Mouse (Mus musculus): ENCODE results near the gene Acap2. TPM values are rescaled to one million over a fixed set of nuclear protein-coding genes. Genes with fewer than 3 reads are reported as not detected.

Acap2 gene
- polyA plus RNA-seq, 1 experiment from 2014 or later: 11.1 TPM

GRCm38 (mm10) chr16:31233541-31234339 lies 32.7 kb upstream of the Acap2 start:
- H3K9ac ChIP-seq: no peak overlapping the region
- peak overlapping the region; percentile 16 for H3K4me3 ChIP-seq
- H3K36me3 ChIP-seq: no peaks in the 10 kb centered on the region
- H3K9me3 ChIP-seq (replicated peaks): no peaks in the 10 kb centered on the region
- H3K4me1 ChIP-seq: peaks cover 25% of the 10 kb centered on the region
- no peak for ATAC-seq
- H3K27ac ChIP-seq: no peak overlapping the region
- 5% methylated on average over 20 of the region's 20 CpGs for WGBS (ENCODE audit: insufficient replicate concordance)
- H3K27me3 ChIP-seq (replicated peaks): peaks cover 17% of the 10 kb centered on the region
- peak overlapping the region; percentile 55 for H3K4me2 ChIP-seq

GRCm38 (mm10) chr16:31233167-31233498 lies 32.1 kb upstream of the Acap2 start:
- no peaks in the 10 kb centered on the region for H3K36me3 ChIP-seq
- ATAC-seq: no peak
- H3K27me3 ChIP-seq (replicated peaks): peaks cover 17% of the 10 kb centered on the region
- H3K9me3 ChIP-seq (replicated peaks): 0 out of 2 replicates have a peak, but pooled peaks cover under 1% of the 10 kb centered on the region
- H3K4me1 ChIP-seq: peaks cover 25% of the 10 kb centered on the region
- no peak overlapping the region for H3K27ac ChIP-seq
- 14% methylated on average over 4 of the region's 4 CpGs for WGBS (ENCODE audit: insufficient replicate concordance)
- no peak overlapping the region for H3K4me3 ChIP-seq
- H3K4me2 ChIP-seq: peak overlapping the region; percentile 55
- H3K9ac ChIP-seq: no peak overlapping the region

- 0 out of 2 replicates have a peak, but pooled peaks cover 5% of the 10 kb centered on the region for H3K9me3 ChIP-seq (replicated peaks)
- no peak for ATAC-seq
- H3K27me3 ChIP-seq (replicated peaks): peaks cover 17% of the 10 kb centered on the region
- H3K4me3 ChIP-seq: no peak overlapping the region
- H3K36me3 ChIP-seq: no peaks in the 10 kb centered on the region
- WGBS (ENCODE audit: insufficient replicate concordance): 61% methylated on average over 5 of the region's 5 CpGs
- H3K27ac ChIP-seq: no peak overlapping the region
- no peak overlapping the region for H3K9ac ChIP-seq
- peaks cover 25% of the 10 kb centered on the region for H3K4me1 ChIP-seq
- H3K4me2 ChIP-seq: no peak overlapping the region
Observed at GRCm38 (mm10) chr16:31232491-31233166, 31.6 kb upstream of the Acap2 start.

GRCm38 (mm10) chr16:31231591-31231990 lies 30.5 kb upstream of the Acap2 start:
- 0 out of 2 replicates have a peak, but pooled peaks cover 5% of the 10 kb centered on the region for H3K9me3 ChIP-seq (replicated peaks)
- no peak overlapping the region for H3K4me2 ChIP-seq
- no peak for ATAC-seq
- peaks cover 17% of the 10 kb centered on the region for H3K27me3 ChIP-seq (replicated peaks)
- peaks cover 25% of the 10 kb centered on the region for H3K4me1 ChIP-seq
- H3K4me3 ChIP-seq: no peak overlapping the region
- no peaks in the 10 kb centered on the region for H3K36me3 ChIP-seq
- no peak overlapping the region for H3K9ac ChIP-seq
- WGBS (ENCODE audit: insufficient replicate concordance): 72% methylated on average over 5 of the region's 5 CpGs
- H3K27ac ChIP-seq: no peak overlapping the region

GRCm38 (mm10) chr16:31227746-31228145 lies 26.7 kb upstream of the Acap2 start:
- 0 out of 2 replicates have a peak, but pooled peaks cover 5% of the 10 kb centered on the region for H3K9me3 ChIP-seq (replicated peaks)
- no peaks in the 10 kb centered on the region for H3K4me1 ChIP-seq
- H3K4me3 ChIP-seq: no peak overlapping the region
- H3K9ac ChIP-seq: no peak overlapping the region
- no peak for ATAC-seq
- H3K4me2 ChIP-seq: no peak overlapping the region
- H3K36me3 ChIP-seq: no peaks in the 10 kb centered on the region
- 72% methylated on average over 1 of the region's 1 CpGs for WGBS (ENCODE audit: insufficient replicate concordance)
- H3K27ac ChIP-seq: no peak overlapping the region
- no peaks in the 10 kb centered on the region for H3K27me3 ChIP-seq (replicated peaks)

GRCm38 (mm10) chr16:31215271-31215670 lies 14.2 kb upstream of the Acap2 start:
- peaks cover 6% of the 10 kb centered on the region; the same call in 1 of the 2 replicates for H3K27me3 ChIP-seq (replicated peaks)
- H3K9ac ChIP-seq: no peak overlapping the region
- no peak overlapping the region for H3K4me2 ChIP-seq
- no peaks in the 10 kb centered on the region for H3K36me3 ChIP-seq
- H3K4me3 ChIP-seq: no peak overlapping the region
- ATAC-seq: no peak
- 78% methylated on average over 4 of the region's 4 CpGs for WGBS (ENCODE audit: insufficient replicate concordance)
- H3K9me3 ChIP-seq (replicated peaks): peaks cover 2% of the 10 kb centered on the region; the same call in 1 of the 2 replicates
- no peak overlapping the region for H3K27ac ChIP-seq
- peaks cover 4% of the 10 kb centered on the region for H3K4me1 ChIP-seq

- H3K9ac ChIP-seq: no peak overlapping the region
- H3K27ac ChIP-seq: no peak overlapping the region
- H3K27me3 ChIP-seq (replicated peaks): peaks cover 23% of the 10 kb centered on the region
- WGBS (ENCODE audit: insufficient replicate concordance): 76% methylated on average over 6 of the region's 6 CpGs
- ATAC-seq: no peak
- 0 out of 2 replicates have a peak, but pooled peaks cover 2% of the 10 kb centered on the region for H3K9me3 ChIP-seq (replicated peaks)
- H3K4me2 ChIP-seq: no peak overlapping the region
- H3K36me3 ChIP-seq: no peaks in the 10 kb centered on the region
- H3K4me1 ChIP-seq: peaks cover 14% of the 10 kb centered on the region
- H3K4me3 ChIP-seq: no peak overlapping the region
Observed at GRCm38 (mm10) chr16:31213463-31213862, 12.4 kb upstream of the Acap2 start.

GRCm38 (mm10) chr16:31211503-31211902 lies 10.5 kb upstream of the Acap2 start:
- peaks cover 14% of the 10 kb centered on the region for H3K4me1 ChIP-seq
- H3K9ac ChIP-seq: no peak overlapping the region
- no peak overlapping the region for H3K4me2 ChIP-seq
- no peak overlapping the region for H3K4me3 ChIP-seq
- H3K27me3 ChIP-seq (replicated peaks): peaks cover 28% of the 10 kb centered on the region
- H3K36me3 ChIP-seq: no peaks in the 10 kb centered on the region
- ATAC-seq: no peak
- 0 out of 2 replicates have a peak, but pooled peaks cover 2% of the 10 kb centered on the region for H3K9me3 ChIP-seq (replicated peaks)
- WGBS (ENCODE audit: insufficient replicate concordance): 69% methylated on average over 9 of the region's 9 CpGs
- no peak overlapping the region for H3K27ac ChIP-seq

GRCm38 (mm10) chr16:31210453-31210852 lies 9.4 kb upstream of the Acap2 start:
- Histone ChIP-seq H3K9ac (no peak overlapping the region), H3K36me3 (no peaks in the 10 kb centered on the region), H3K27me3 (replicated peaks) (peaks cover 28% of the 10 kb centered on the region), H3K27ac (no peak overlapping the region), H3K4me3 (no peak overlapping the region), H3K9me3 (replicated peaks) (no peaks in the 10 kb centered on the region), H3K4me2 (no peak overlapping the region), H3K4me1 (peaks cover 14% of the 10 kb centered on the region)
- WGBS (ENCODE audit: insufficient replicate concordance): 36% methylated on average over 4 of the region's 4 CpGs
- ATAC-seq: no peak

- Histone ChIP-seq H3K36me3 (no peaks in the 10 kb centered on the region), H3K4me2 (no peak overlapping the region), H3K4me3 (no peak overlapping the region), H3K27ac (no peak overlapping the region), H3K27me3 (replicated peaks) (peaks cover 28% of the 10 kb centered on the region), H3K9ac (no peak overlapping the region), H3K9me3 (replicated peaks) (no peaks in the 10 kb centered on the region), H3K4me1 (peaks cover 14% of the 10 kb centered on the region)
- ATAC-seq: no peak
- WGBS (ENCODE audit: insufficient replicate concordance): 9% methylated on average over 5 of the region's 5 CpGs
Observed at GRCm38 (mm10) chr16:31209911-31210310, 8.9 kb upstream of the Acap2 start.

- H3K9me3 ChIP-seq (replicated peaks): no peaks in the 10 kb centered on the region
- no peak overlapping the region for H3K4me3 ChIP-seq
- no peak overlapping the region for H3K9ac ChIP-seq
- H3K4me2 ChIP-seq: no peak overlapping the region
- H3K4me1 ChIP-seq: peaks cover 23% of the 10 kb centered on the region
- no peak for ATAC-seq
- H3K36me3 ChIP-seq: no peaks in the 10 kb centered on the region
- no peak overlapping the region for H3K27ac ChIP-seq
- peaks cover 27% of the 10 kb centered on the region for H3K27me3 ChIP-seq (replicated peaks)
- 44% methylated on average over 7 of the region's 7 CpGs for WGBS (ENCODE audit: insufficient replicate concordance)
Observed at GRCm38 (mm10) chr16:31205726-31206125, 4.7 kb upstream of the Acap2 start.

GRCm38 (mm10) chr16:31205187-31205586 lies 4.1 kb upstream of the Acap2 start:
- Histone ChIP-seq H3K4me1 (peaks cover 20% of the 10 kb centered on the region), H3K27ac (no peak overlapping the region), H3K4me3 (no peak overlapping the region), H3K27me3 (replicated peaks) (peaks cover 21% of the 10 kb centered on the region), H3K9me3 (replicated peaks) (no peaks in the 10 kb centered on the region), H3K9ac (no peak overlapping the region), H3K4me2 (no peak overlapping the region), H3K36me3 (no peaks in the 10 kb centered on the region)
- WGBS (ENCODE audit: insufficient replicate concordance): 82% methylated on average over 8 of the region's 8 CpGs
- ATAC-seq: no peak

Data from liver, embryonic 12.5 days (tissue).